Mouse (Mus musculus) liver, embryonic 15.5 days (tissue): ENCODE data around the gene Arid3a. TPM values are rescaled to one million over a fixed set of nuclear protein-coding genes. Genes with fewer than 3 reads are reported as not detected.

ENCODE experiments used
- ATAC-seq: fragments of 200-750 bp; cut with Nextera tagmentation; 2 replicates; pipeline ENCODE4 v1.8.0; 2017; ENCODE audit warnings: moderate number of reproducible peaks, mild to moderate bottlenecking, moderate library complexity; ENCODE audit not compliant: insufficient read depth
- H3K27ac ChIP-seq: fragments of 300-500 bp; sonication (generic); replicated peaks from 2 replicates; pipeline ENCODE4 v1.5.1; 2015; ENCODE audit warnings: mild to moderate bottlenecking, inconsistent platforms
- H3K27me3 ChIP-seq: fragments of 300-500 bp; sonication (generic); 2 replicates; pipeline ENCODE4 v1.6.1; 2015; ENCODE audit warnings: mild to moderate bottlenecking, inconsistent platforms
- H3K36me3 ChIP-seq: fragments of 300-500 bp; sonication (generic); replicated peaks from 2 replicates; pipeline ENCODE4 v1.6.1; 2015; ENCODE audit warnings: moderate library complexity, mild to moderate bottlenecking, inconsistent platforms
- H3K4me1 ChIP-seq: fragments of 300-500 bp; sonication (generic); replicated peaks from 2 replicates; pipeline ENCODE4 v1.6.1; 2015; ENCODE audit warnings: inconsistent platforms
- H3K4me2 ChIP-seq: fragments of 300-500 bp; sonication (generic); 2 replicates; pipeline ENCODE4 v1.6.1; 2015; ENCODE audit warnings: moderate library complexity, mild to moderate bottlenecking, inconsistent platforms
- H3K4me3 ChIP-seq: fragments of 300-500 bp; sonication (generic); replicated peaks from 2 replicates; pipeline ENCODE4 v1.5.1; 2015; ENCODE audit warnings: mild to moderate bottlenecking, inconsistent platforms
- H3K9ac ChIP-seq: fragments of 300-500 bp; sonication (generic); 2 replicates; pipeline ENCODE4 v1.6.1; 2015; ENCODE audit warnings: moderate library complexity, mild to moderate bottlenecking, inconsistent platforms
- H3K9me3 ChIP-seq: fragments of 300-500 bp; sonication (generic); replicated peaks from 2 replicates; pipeline ENCODE4 v1.6.1; 2016; ENCODE audit warnings: inconsistent platforms
- whole genome bisulfite sequencing: fragments of 180-500 bp; shearing (Covaris S2); methylation state at CpG from one replicate; pipeline ENCODE4 v1.1.7; 2015; ENCODE audit warnings: mixed read lengths; ENCODE audit not compliant: insufficient replicate concordance; 5-methylcytosine and 5-hydroxymethylcytosine counted together
- polyA plus RNA-seq: library from polyadenylated mRNA; unstranded; fragments of >200 nt; fragmentation: Nextera tagmentation; extraction: Ambion mirVana; gene quantifications from 2 replicates; pipeline ENCODE4 v1.2.1, GENCODE M21; 2015

Gene Arid3a
- polyA plus RNA-seq, 1 experiment from 2014 or later: 6.1 TPM

DNA sequence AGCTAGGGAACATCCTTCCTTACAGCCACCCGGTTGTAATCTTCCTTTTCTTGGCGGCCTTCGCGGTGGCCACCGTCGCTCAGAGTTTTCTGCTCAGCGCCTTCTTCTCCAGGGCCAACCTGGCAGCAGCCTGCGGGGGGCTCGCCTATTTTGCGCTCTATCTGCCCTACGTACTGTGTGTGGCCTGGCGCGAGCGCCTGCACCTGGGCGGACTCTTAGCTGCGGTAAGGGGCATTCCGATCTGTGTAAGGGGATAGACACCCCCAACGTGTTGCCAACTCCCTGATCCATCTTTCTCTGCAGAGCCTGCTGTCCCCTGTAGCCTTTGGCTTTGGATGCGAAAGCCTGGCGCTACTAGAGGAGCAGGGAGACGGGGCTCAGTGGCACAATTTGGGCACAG, 76.0 kb downstream of the Arid3a start:
- Histone ChIP-seq H3K27me3 (no peaks in the 10 kb centered on the region), H3K9ac (no peak overlapping the region), H3K27ac (peak overlapping the region; percentile 61; the same call in 1 of the 2 replicates), H3K36me3 (peaks cover 94% of the 10 kb centered on the region), H3K4me3 (no peak overlapping the region), H3K9me3 (no peaks in the 10 kb centered on the region), H3K4me1 (peaks cover 75% of the 10 kb centered on the region), H3K4me2 (peak overlapping the region; percentile 20; the same call in 1 of the 2 replicates)
- 66% methylated on average over 21 of the region's 21 CpGs for WGBS
- no peak for ATAC-seq

DNA sequence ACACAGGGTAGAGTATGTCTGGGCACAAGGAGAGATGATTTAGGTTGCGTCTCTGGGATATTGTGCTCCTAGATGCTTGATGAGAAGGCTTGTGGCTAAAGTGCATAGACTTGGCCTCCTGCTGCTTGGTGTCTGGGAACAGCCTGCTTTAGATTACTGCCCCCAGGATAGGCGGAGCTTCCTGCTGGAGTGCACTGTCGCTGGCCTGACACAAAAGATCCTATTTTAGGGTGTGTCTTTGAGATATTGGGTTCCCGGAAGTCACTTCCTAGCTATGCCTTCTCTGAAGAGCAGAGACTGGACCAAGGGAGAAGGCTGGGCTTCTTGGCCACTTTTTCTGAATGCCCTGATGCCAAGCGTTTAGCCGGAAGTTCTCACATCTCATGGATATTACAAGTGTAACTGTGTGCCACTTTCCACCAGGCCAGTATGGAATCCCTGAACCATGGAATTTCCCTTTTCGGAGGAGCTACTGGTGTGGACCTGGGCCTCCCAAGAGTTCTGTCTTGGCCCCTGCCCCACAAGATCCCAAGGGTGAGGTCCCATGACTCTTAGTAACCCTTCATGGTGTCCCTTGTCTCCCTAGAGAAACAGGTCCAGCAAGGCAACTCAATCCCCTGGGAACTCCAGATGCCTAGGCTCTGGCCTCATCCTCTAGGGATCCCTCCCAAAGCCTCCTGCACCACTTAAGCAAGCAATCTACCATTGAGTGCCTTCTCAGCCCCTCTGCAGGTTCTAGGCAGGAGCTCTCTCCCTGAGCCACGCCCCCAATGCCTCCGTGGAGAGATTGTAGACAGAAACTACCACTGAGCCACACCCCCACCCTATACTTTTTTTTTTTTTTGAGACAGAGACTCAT, 76.8 kb downstream of the Arid3a start:
- Histone ChIP-seq H3K27me3 (no peaks in the 10 kb centered on the region), H3K4me2 (peak overlapping the region; percentile 20), H3K4me1 (peaks cover 67% of the 10 kb centered on the region), H3K9me3 (no peaks in the 10 kb centered on the region), H3K4me3 (no peak overlapping the region), H3K36me3 (peaks cover 96% of the 10 kb centered on the region), H3K27ac (peak overlapping the region; percentile 61; the same call in 1 of the 2 replicates), H3K9ac (0 out of 2 replicates have a peak overlapping the region, but pooled peaks have one; percentile 4)
- 42% methylated on average over 9 of the region's 9 CpGs for WGBS
- ATAC-seq: peak; percentile 54

DNA sequence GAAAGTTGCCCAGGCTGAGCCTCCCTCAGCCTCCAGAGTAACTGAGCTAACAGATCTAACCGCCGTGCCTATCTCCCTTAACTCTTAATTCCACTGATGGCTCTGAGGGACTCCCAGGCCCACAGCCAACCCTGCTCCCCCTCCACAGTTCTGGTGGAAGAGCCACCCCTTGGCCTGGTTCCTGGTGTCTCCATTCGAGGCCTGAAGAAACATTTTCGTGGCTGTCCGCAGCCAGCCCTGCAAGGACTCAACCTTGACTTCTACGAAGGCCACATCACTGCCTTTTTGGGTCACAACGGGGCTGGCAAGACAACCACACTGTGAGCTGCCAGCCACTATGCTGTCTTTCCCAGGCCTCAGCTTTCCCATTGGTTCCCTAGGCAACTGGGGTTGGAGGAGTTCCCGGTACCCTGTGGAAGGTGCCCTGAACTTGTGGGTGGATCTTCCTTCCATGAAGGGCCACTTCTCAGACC, 77.4 kb downstream of the Arid3a start:
- Histone ChIP-seq H3K4me1 (peaks cover 60% of the 10 kb centered on the region), H3K4me3 (no peak overlapping the region), H3K36me3 (peaks cover 96% of the 10 kb centered on the region), H3K27me3 (no peaks in the 10 kb centered on the region), H3K9me3 (no peaks in the 10 kb centered on the region), H3K9ac (no peak overlapping the region), H3K27ac (peak overlapping the region; percentile 61; the same call in 1 of the 2 replicates), H3K4me2 (no peak overlapping the region)
- WGBS: 68% methylated on average over 8 of the region's 8 CpGs
- ATAC-seq: no peak; the same call in 1 of the 2 replicates

Other genes starting within 250 kb of the Arid3a start
- gene Cdc34, start 244.8 kb upstream of the Arid3a start, polyA plus RNA-seq: 105 and 107 TPM in 2 replicates
- gene Gzmm, start 238.0 kb upstream of the Arid3a start, polyA plus RNA-seq: 0.15 and 0.37 TPM in 2 replicates
- 980 and 1,043 TPM in 2 replicates for gene Bsg, start 222.6 kb upstream of the Arid3a start, polyA plus RNA-seq
- gene Hcn2, start 210.4 kb upstream of the Arid3a start, polyA plus RNA-seq: 0.02 TPM in 1 of 2 replicates, not detected in the other
- gene Polrmt, start 180.5 kb upstream of the Arid3a start, polyA plus RNA-seq: 15.6 and 17.7 TPM in 2 replicates
- 0.07 TPM in 1 of 2 replicates, not detected in the other for gene Fgf22, start 172.0 kb upstream of the Arid3a start, polyA plus RNA-seq
- 39.6 and 42.0 TPM in 2 replicates for gene Rnf126, start 160.1 kb upstream of the Arid3a start, polyA plus RNA-seq
- 0.71 and 1.0 TPM in 2 replicates for gene Fstl3, start 149.8 kb upstream of the Arid3a start, polyA plus RNA-seq
- 7.0 and 7.1 TPM in 2 replicates for gene Prss57, start 136.1 kb upstream of the Arid3a start, polyA plus RNA-seq
- 8.8 and 9.2 TPM in 2 replicates for gene Palm, start 133.5 kb upstream of the Arid3a start, polyA plus RNA-seq
- gene Misp, start 106.1 kb upstream of the Arid3a start, polyA plus RNA-seq: 0.50 TPM in 2 replicates
- gene Ptbp1, start 72.6 kb upstream of the Arid3a start, polyA plus RNA-seq: 120 and 133 TPM in 2 replicates
- gene Prtn3, start 52.6 kb upstream of the Arid3a start, polyA plus RNA-seq: 112 and 131 TPM in 2 replicates
- 5.8 and 6.1 TPM in 2 replicates for gene Plppr3, start 52.4 kb upstream of the Arid3a start, polyA plus RNA-seq
- gene Elane, start 40.8 kb upstream of the Arid3a start, polyA plus RNA-seq: 211 and 227 TPM in 2 replicates
- not detected in 2 replicates for gene Cfd, start 36.2 kb upstream of the Arid3a start, polyA plus RNA-seq
- 16.4 and 18.0 TPM in 2 replicates for gene Med16, start 18.1 kb upstream of the Arid3a start, polyA plus RNA-seq
- not detected in 2 replicates for gene Gm26602, start 16.2 kb upstream of the Arid3a start, polyA plus RNA-seq
- gene Kiss1r, start 10.1 kb upstream of the Arid3a start, polyA plus RNA-seq: 0.32 and 0.37 TPM in 2 replicates
- gene R3hdm4, start 5.8 kb upstream of the Arid3a start, polyA plus RNA-seq: 52.4 and 55.6 TPM in 2 replicates
- gene Wdr18, start 33.1 kb downstream of the Arid3a start, polyA plus RNA-seq: 46.3 and 48.4 TPM in 2 replicates
- 0.10 TPM in 1 of 2 replicates, not detected in the other for gene Grin3b, start 43.7 kb downstream of the Arid3a start, polyA plus RNA-seq
- gene Tmem259, start 57.3 kb downstream of the Arid3a start, polyA plus RNA-seq: 8.4 and 11.0 TPM in 2 replicates
- gene Cnn2, start 61.5 kb downstream of the Arid3a start, polyA plus RNA-seq: 44.5 and 45.5 TPM in 2 replicates
- 7.5 and 9.0 TPM in 2 replicates for gene Abca7, start 69.5 kb downstream of the Arid3a start, polyA plus RNA-seq
- 15.7 and 18.2 TPM in 2 replicates for gene Arhgap45, start 89.6 kb downstream of the Arid3a start, polyA plus RNA-seq
- gene Polr2e, start 112.8 kb downstream of the Arid3a start, polyA plus RNA-seq: 81.3 and 84.4 TPM in 2 replicates
- gene Gpx4, start 120.1 kb downstream of the Arid3a start, polyA plus RNA-seq: 603 and 658 TPM in 2 replicates
- 10.4 and 12.3 TPM in 2 replicates for gene Sbno2, start 178.5 kb downstream of the Arid3a start, polyA plus RNA-seq
- 16.4 and 21.8 TPM in 2 replicates for gene Stk11, start 188.8 kb downstream of the Arid3a start, polyA plus RNA-seq
- 291 and 300 TPM in 2 replicates for gene Atp5d, start 211.6 kb downstream of the Arid3a start, polyA plus RNA-seq
- gene Cbarp, start 213.8 kb downstream of the Arid3a start, polyA plus RNA-seq: 0.35 and 0.51 TPM in 2 replicates
- 2.9 and 3.1 TPM in 2 replicates for gene Midn, start 221.2 kb downstream of the Arid3a start, polyA plus RNA-seq
- gene Cirbp, start 238.9 kb downstream of the Arid3a start, polyA plus RNA-seq: 13.1 and 17.0 TPM in 2 replicates
- 8.9 and 10.1 TPM in 2 replicates for gene 1600002K03Rik, start 245.9 kb downstream of the Arid3a start, polyA plus RNA-seq